Mouse (Mus musculus): Measurements from ENCODE around the gene Abcc12. TPM values are rescaled to one million over a fixed set of nuclear protein-coding genes. Genes with fewer than 3 reads are reported as not detected.

Abcc12 gene
- total RNA-seq, 1 experiment, result 0.36 TPM

DNA sequence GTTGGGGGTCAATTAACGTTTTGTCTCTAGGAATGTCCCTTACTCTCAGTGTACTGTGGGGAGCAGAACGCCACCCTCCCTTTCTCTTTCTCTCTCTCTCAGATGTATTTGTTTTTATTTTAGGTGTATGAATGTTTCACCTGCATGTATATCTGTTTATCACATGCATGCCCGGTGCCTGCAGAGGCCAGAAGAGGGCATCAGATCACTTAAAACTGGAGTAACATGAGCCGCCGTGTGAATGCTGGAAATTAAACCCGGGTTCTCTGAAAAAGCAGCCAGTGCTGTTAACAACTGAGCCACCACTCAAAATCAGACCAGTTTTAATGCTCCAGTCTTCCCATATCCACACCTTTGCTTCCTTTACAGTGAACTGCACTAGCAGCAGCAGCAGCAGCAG, 6.2 kb upstream of the Abcc12 start:
- Histone ChIP-seq H3K36me3 (ENCODE audit: control insufficient read depth, insufficient read depth, low read length, poor library complexity, severe bottlenecking) (no peaks in the 10 kb centered on the region), H3K9ac (ENCODE audit: insufficient read depth, low read depth, low read length, poor library complexity, severe bottlenecking) (no peak overlapping the region), H3K27ac (ENCODE audit: insufficient read depth, low read depth, low read length, poor library complexity, severe bottlenecking) (no peak overlapping the region), H3K4me3 (ENCODE audit: insufficient read depth in 1 of 2, low read depth in 1 of 2, low read length in 2 of 2, poor library complexity in 1 of 2, severe bottlenecking in 1 of 2) (no peak overlapping the region), H3K9me3 (ENCODE audit: control insufficient read depth, insufficient read depth, low read depth, low read length) (no peaks in the 10 kb centered on the region), H3K4me1 (ENCODE audit: control insufficient read depth in 2 of 2, insufficient read depth in 2 of 2, low read length in 2 of 2, poor library complexity in 1 of 2) (no peaks in the 10 kb centered on the region)
- DNase-seq (ENCODE audit: low read depth, low spot score), result no peak
- in situ Hi-C loops (cut with MboI; ENCODE audit: low sequenced_read_pairs in 2 of 2, unreplicated experiment in 2 of 2), result loop anchor here in 1 of 2 experiments (10.0 kb wide), 1 partner anchor 882 kb away; the partner anchor contains the start of gene Neto2
- no peak for TF ChIP-seq ZC3H11A (IDR thresholded peaks at IDR 0.05; ENCODE audit: borderline replicate concordance, low read depth, low read length)
- no peak for TF ChIP-seq CHD2 (IDR thresholded peaks at IDR 0.05; ENCODE audit: low read depth, low read length)

DNA sequence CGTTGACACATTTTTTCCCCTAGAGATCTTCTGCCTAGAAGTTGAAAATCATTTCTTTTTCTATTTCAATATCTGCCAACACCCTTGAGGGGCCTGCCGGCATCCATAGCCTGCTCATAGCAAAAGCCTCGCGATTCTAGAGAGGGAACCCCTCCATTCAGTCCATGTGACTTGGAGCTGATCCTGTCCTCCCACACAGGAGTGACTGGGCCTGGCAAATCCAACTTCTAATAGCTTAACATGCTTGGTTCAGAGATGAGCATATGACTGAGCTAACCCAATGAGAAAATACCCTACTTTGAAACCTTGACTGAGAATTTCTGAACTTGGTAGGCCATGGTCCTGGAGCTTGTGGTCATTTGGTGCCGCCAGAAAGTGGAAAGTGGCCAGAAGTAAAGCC, 5.6 kb upstream of the Abcc12 start:
- H3K9me3 ChIP-seq (ENCODE audit: control insufficient read depth, insufficient read depth, low read depth, low read length), result no peaks in the 10 kb centered on the region
- TF ChIP-seq MAFK (IDR thresholded peaks at IDR 0.05; ENCODE audit: insufficient read depth, low read depth, low read length) (no peak), HCFC1 (IDR thresholded peaks at IDR 0.05; ENCODE audit: borderline replicate concordance, insufficient read depth, low read length) (no peak), ZNF384 (IDR thresholded peaks at IDR 0.05; ENCODE audit: low read depth, low read length) (no peak), ZC3H11A (IDR thresholded peaks at IDR 0.05; ENCODE audit: borderline replicate concordance, low read depth, low read length) (no peak), CHD2 (IDR thresholded peaks at IDR 0.05; ENCODE audit: low read depth, low read length) (no peak)
- H3K4me1 ChIP-seq (ENCODE audit: control insufficient read depth in 2 of 2, insufficient read depth in 2 of 2, low read length in 2 of 2, poor library complexity in 1 of 2), result no peaks in the 10 kb centered on the region
- no peak overlapping the region for H3K4me3 ChIP-seq (ENCODE audit: insufficient read depth in 1 of 2, low read depth in 1 of 2, low read length in 2 of 2, poor library complexity in 1 of 2, severe bottlenecking in 1 of 2)
- H3K36me3 ChIP-seq (ENCODE audit: control insufficient read depth, insufficient read depth, low read length, poor library complexity, severe bottlenecking), result no peaks in the 10 kb centered on the region
- in situ Hi-C loops (cut with MboI; ENCODE audit: low sequenced_read_pairs in 2 of 2, unreplicated experiment in 2 of 2), result loop anchor here in 1 of 2 experiments (10.0 kb wide), 1 partner anchor 881 kb away; the partner anchor contains the start of gene Neto2
- H3K27ac ChIP-seq (ENCODE audit: insufficient read depth, low read depth, low read length, poor library complexity, severe bottlenecking), result no peak overlapping the region
- no peak for DNase-seq (ENCODE audit: low read depth, low spot score)
- H3K9ac ChIP-seq (ENCODE audit: insufficient read depth, low read depth, low read length, poor library complexity, severe bottlenecking), result no peak overlapping the region

DNA sequence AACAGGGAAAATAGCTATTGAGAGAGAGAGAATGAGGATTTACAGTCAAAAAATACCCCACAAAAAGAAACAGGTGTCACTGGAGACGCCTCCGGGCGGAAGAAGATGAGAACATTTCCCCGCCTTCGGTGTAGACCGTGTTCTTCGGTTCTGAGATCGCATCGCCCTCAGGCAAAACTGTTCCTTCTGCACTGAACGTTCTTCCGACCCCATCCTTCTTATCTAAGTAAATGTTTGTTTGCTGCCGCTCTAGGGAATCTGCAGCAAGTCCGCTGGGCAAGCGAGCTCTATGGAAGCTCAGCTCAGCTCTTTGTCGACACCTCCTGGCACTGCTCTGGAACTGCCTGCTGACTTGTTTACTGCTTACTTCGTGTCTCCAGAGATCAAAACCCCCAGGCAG, 5.0 kb upstream of the Abcc12 start:
- Histone ChIP-seq H3K9ac (ENCODE audit: insufficient read depth, low read depth, low read length, poor library complexity, severe bottlenecking) (peak overlapping the region; percentile 29; the same call in 1 of the 2 replicates), H3K36me3 (ENCODE audit: control insufficient read depth, insufficient read depth, low read length, poor library complexity, severe bottlenecking) (no peaks in the 10 kb centered on the region), H3K4me3 (ENCODE audit: insufficient read depth in 1 of 2, low read depth in 1 of 2, low read length in 2 of 2, poor library complexity in 1 of 2, severe bottlenecking in 1 of 2) (peak overlapping the region; percentile 28 to 72), H3K9me3 (ENCODE audit: control insufficient read depth, insufficient read depth, low read depth, low read length) (no peaks in the 10 kb centered on the region), H3K27ac (ENCODE audit: insufficient read depth, low read depth, low read length, poor library complexity, severe bottlenecking) (no peak overlapping the region), H3K4me1 (ENCODE audit: control insufficient read depth in 2 of 2, insufficient read depth in 2 of 2, low read length in 2 of 2, poor library complexity in 1 of 2) (no peaks in the 10 kb centered on the region)
- TF ChIP-seq CHD2 (IDR thresholded peaks at IDR 0.05; ENCODE audit: low read depth, low read length) (no peak), HCFC1 (IDR thresholded peaks at IDR 0.05; ENCODE audit: borderline replicate concordance, insufficient read depth, low read length) (no peak), ZC3H11A (IDR thresholded peaks at IDR 0.05; ENCODE audit: borderline replicate concordance, low read depth, low read length) (peak; percentile 94), ZNF384 (IDR thresholded peaks at IDR 0.05; ENCODE audit: low read depth, low read length) (no peak)
- in situ Hi-C loops (cut with MboI; ENCODE audit: low sequenced_read_pairs in 2 of 2, unreplicated experiment in 2 of 2), result loop anchor here in 1 of 2 experiments (10.0 kb wide), 1 partner anchor 881 kb away; the partner anchor contains the start of gene Neto2
- DNase-seq (ENCODE audit: low read depth, low spot score), result peak; percentile 67

DNA sequence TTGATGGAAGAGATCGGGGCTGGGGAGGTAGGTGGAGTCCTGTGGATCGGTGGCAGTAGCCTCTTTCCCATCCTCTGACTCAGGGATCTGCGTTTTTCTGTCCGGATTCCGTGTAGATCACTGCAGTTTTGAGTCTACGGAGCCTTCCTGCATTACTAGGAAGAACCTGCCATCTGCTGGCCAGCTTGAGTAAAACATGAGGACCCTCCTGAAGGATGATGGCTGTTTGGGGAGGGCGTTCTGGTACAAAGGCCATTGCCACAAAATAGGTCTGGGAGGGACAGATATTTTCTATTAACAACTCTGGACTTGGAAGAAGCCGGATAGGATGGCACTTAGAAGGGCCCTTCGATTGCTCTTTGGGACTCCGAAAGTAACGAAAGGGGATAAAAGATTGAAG, 4.6 kb upstream of the Abcc12 start:
- Histone ChIP-seq H3K4me1 (ENCODE audit: control insufficient read depth in 2 of 2, insufficient read depth in 2 of 2, low read length in 2 of 2, poor library complexity in 1 of 2) (no peaks in the 10 kb centered on the region), H3K9ac (ENCODE audit: insufficient read depth, low read depth, low read length, poor library complexity, severe bottlenecking) (no peak overlapping the region), H3K4me3 (ENCODE audit: insufficient read depth in 1 of 2, low read depth in 1 of 2, low read length in 2 of 2, poor library complexity in 1 of 2, severe bottlenecking in 1 of 2) (peak overlapping the region in 1 of 2 experiments; percentile 72; a peak in 3 of 4 replicates), H3K36me3 (ENCODE audit: control insufficient read depth, insufficient read depth, low read length, poor library complexity, severe bottlenecking) (no peaks in the 10 kb centered on the region), H3K9me3 (ENCODE audit: control insufficient read depth, insufficient read depth, low read depth, low read length) (no peaks in the 10 kb centered on the region), H3K27ac (ENCODE audit: insufficient read depth, low read depth, low read length, poor library complexity, severe bottlenecking) (no peak overlapping the region)
- DNase-seq (ENCODE audit: low read depth, low spot score), result peak; percentile 83
- TF ChIP-seq ZNF384 (IDR thresholded peaks at IDR 0.05; ENCODE audit: low read depth, low read length) (no peak), ZC3H11A (IDR thresholded peaks at IDR 0.05; ENCODE audit: borderline replicate concordance, low read depth, low read length) (peak; percentile 96), MAFK (IDR thresholded peaks at IDR 0.05; ENCODE audit: insufficient read depth, low read depth, low read length) (peak; percentile 27; the same call in 1 of the 2 replicates)
- in situ Hi-C loops (cut with MboI; ENCODE audit: low sequenced_read_pairs in 2 of 2, unreplicated experiment in 2 of 2), result loop anchor here in 1 of 2 experiments (10.0 kb wide), 1 partner anchor 880 kb away; the partner anchor contains the start of gene Neto2

DNA sequence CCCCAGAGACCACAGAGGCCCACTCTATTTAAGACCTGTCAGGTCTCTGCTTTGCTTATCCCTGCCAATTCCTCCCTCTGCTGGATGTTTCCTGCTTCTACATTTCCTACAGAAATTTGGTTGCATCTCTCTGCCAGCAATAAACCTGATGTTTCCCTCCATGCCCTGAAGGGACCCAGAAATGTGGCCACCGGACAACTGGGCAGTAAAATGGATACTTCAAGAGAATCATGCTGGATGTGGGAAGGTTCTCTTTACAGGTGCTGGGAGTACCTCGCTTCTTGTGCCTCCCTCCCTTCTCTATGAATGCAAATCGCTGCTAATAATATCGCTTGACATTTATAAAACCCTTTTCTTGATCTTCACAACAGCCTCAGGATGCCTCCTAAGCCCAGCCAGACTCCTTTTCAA, 1.4 kb upstream of the Abcc12 start:
- H3K4me1 ChIP-seq (ENCODE audit: control insufficient read depth in 2 of 2, insufficient read depth in 2 of 2, low read length in 2 of 2, poor library complexity in 1 of 2), result no peaks in the 10 kb centered on the region
- no peak for DNase-seq (ENCODE audit: low read depth, low spot score)
- no peak overlapping the region for H3K27ac ChIP-seq (ENCODE audit: insufficient read depth, low read depth, low read length, poor library complexity, severe bottlenecking)
- no peaks in the 10 kb centered on the region for H3K36me3 ChIP-seq (ENCODE audit: control insufficient read depth, insufficient read depth, low read length, poor library complexity, severe bottlenecking)
- no peak overlapping the region for H3K4me3 ChIP-seq (ENCODE audit: insufficient read depth in 1 of 2, low read depth in 1 of 2, low read length in 2 of 2, poor library complexity in 1 of 2, severe bottlenecking in 1 of 2)
- TF ChIP-seq CHD2 (IDR thresholded peaks at IDR 0.05; ENCODE audit: low read depth, low read length) (no peak), ZC3H11A (IDR thresholded peaks at IDR 0.05; ENCODE audit: borderline replicate concordance, low read depth, low read length) (no peak), MAFK (IDR thresholded peaks at IDR 0.05; ENCODE audit: insufficient read depth, low read depth, low read length) (no peak), HCFC1 (IDR thresholded peaks at IDR 0.05; ENCODE audit: borderline replicate concordance, insufficient read depth, low read length) (no peak), ZNF384 (IDR thresholded peaks at IDR 0.05; ENCODE audit: low read depth, low read length) (no peak)
- in situ Hi-C loops (cut with MboI; ENCODE audit: low sequenced_read_pairs in 2 of 2, unreplicated experiment in 2 of 2), result loop anchor here in 1 of 2 experiments (10.0 kb wide), 1 partner anchor 877 kb away; the partner anchor contains the start of gene Neto2
- H3K9ac ChIP-seq (ENCODE audit: insufficient read depth, low read depth, low read length, poor library complexity, severe bottlenecking), result no peak overlapping the region
- H3K9me3 ChIP-seq (ENCODE audit: control insufficient read depth, insufficient read depth, low read depth, low read length), result no peaks in the 10 kb centered on the region

Data from ES-E14 (cell line).